Mouse (Mus musculus) megakaryocyte, embryonic 14.5 days (primary cell): Measurements from ENCODE around the gene Cerk. TPM values are rescaled to one million over a fixed set of nuclear protein-coding genes. Genes with fewer than 3 reads are reported as not detected.

Source experiments
- H3K27me3 ChIP-seq: replicated peaks from 2 replicates; pipeline ENCODE3; 2012; ENCODE audit warnings: inconsistent platforms
- H3K36me3 ChIP-seq: replicated peaks from 2 replicates; pipeline ENCODE3; 2012; ENCODE audit warnings: low read length, inconsistent platforms, mixed read lengths
- H3K4me1 ChIP-seq: 2 replicates; pipeline ENCODE4 v1.6.1; 2012; ENCODE audit warnings: inconsistent platforms
- H3K4me3 ChIP-seq: replicated peaks from 2 replicates; pipeline ENCODE3; 2012; ENCODE audit warnings: moderate library complexity, mild to moderate bottlenecking, inconsistent platforms
- H3K9me3 ChIP-seq: 2 replicates; pipeline ENCODE4 v1.6.1; 2012; ENCODE audit warnings: inconsistent platforms
- FLI1 ChIP-seq: IDR thresholded peaks from 2 replicates; pipeline ENCODE4 v1.6.1; 2012; ENCODE audit warnings: low read length, inconsistent platforms, mixed read lengths
- GATA1 ChIP-seq: IDR thresholded peaks from 3 replicates; pipeline ENCODE4 v1.6.1; 2012; ENCODE audit warnings: mixed read lengths, low read length, inconsistent platforms, borderline replicate concordance
- polyA plus RNA-seq: library from polyadenylated mRNA; stranded (reverse); fragments of >175 nt; gene quantifications from 2 replicates; pipeline ENCODE4 v1.2.3, GENCODE M21; 2012; ENCODE audit warnings: low replicate concordance; ENCODE audit not compliant: insufficient read depth

The Cerk gene
- polyA plus RNA-seq, result 52.5 and 70.1 TPM in 2 replicates

GRCm38 (mm10) chr15:86185689-86186569 lies at the start of gene Cerk:
Gene Cerk (minus strand): TSS chr15:86186141.
- no peaks in the 10 kb centered on the region for H3K9me3 ChIP-seq
- H3K36me3 ChIP-seq, result peaks cover 48% of the 10 kb centered on the region
- no peak for TF ChIP-seq FLI1
- TF ChIP-seq GATA1, result no peak
- H3K4me3 ChIP-seq, result peak within 1 kb of the TSS; percentile 97
- no peaks in the 10 kb centered on the region for H3K27me3 ChIP-seq
- peaks cover 87% of the 10 kb centered on the region for H3K4me1 ChIP-seq

- no peak for TF ChIP-seq GATA1
- no peak for TF ChIP-seq FLI1
- H3K9me3 ChIP-seq, result no peaks in the 10 kb centered on the region
- H3K36me3 ChIP-seq, result peaks cover 79% of the 10 kb centered on the region
Observed at GRCm38 (mm10) chr15:86234517-86235441, 48.8 kb upstream of the Cerk start.

GRCm38 (mm10) chr15:86234001-86234400 lies 48.1 kb upstream of the Cerk start:
- Histone ChIP-seq H3K27me3 (no peaks in the 10 kb centered on the region), H3K36me3 (peaks cover 79% of the 10 kb centered on the region)
- TF ChIP-seq GATA1, result no peak
- TF ChIP-seq FLI1, result no peak

More at GRCm38 (mm10) chr15:86234517-86235441, 48.8 kb upstream of the Cerk start:
- Histone ChIP-seq H3K4me3 (no peak overlapping the region), H3K27me3 (no peaks in the 10 kb centered on the region), H3K4me1 (peaks cover 42% of the 10 kb centered on the region)

GRCm38 (mm10) chr15:86231831-86232512 lies 46.0 kb upstream of the Cerk start:
- Histone ChIP-seq H3K36me3 (peaks cover 67% of the 10 kb centered on the region), H3K4me1 (peaks cover 63% of the 10 kb centered on the region), H3K27me3 (no peaks in the 10 kb centered on the region), H3K9me3 (no peaks in the 10 kb centered on the region), H3K4me3 (no peak overlapping the region)
- TF ChIP-seq FLI1, result no peak
- TF ChIP-seq GATA1, result no peak

More at GRCm38 (mm10) chr15:86234001-86234400, 48.1 kb upstream of the Cerk start:
- Histone ChIP-seq H3K4me1 (peaks cover 47% of the 10 kb centered on the region), H3K4me3 (no peak overlapping the region), H3K9me3 (no peaks in the 10 kb centered on the region)

- Histone ChIP-seq H3K9me3 (no peaks in the 10 kb centered on the region), H3K4me3 (no peak overlapping the region), H3K36me3 (peaks cover 60% of the 10 kb centered on the region), H3K4me1 (peaks cover 69% of the 10 kb centered on the region), H3K27me3 (no peaks in the 10 kb centered on the region)
- TF ChIP-seq GATA1 (no peak), FLI1 (no peak)
Observed at GRCm38 (mm10) chr15:86231170-86231569, 45.2 kb upstream of the Cerk start.

GRCm38 (mm10) chr15:86229623-86230022 lies 43.7 kb upstream of the Cerk start:
- TF ChIP-seq GATA1, result no peak
- TF ChIP-seq FLI1, result no peak
- H3K27me3 ChIP-seq, result no peaks in the 10 kb centered on the region
- H3K36me3 ChIP-seq, result peaks cover 56% of the 10 kb centered on the region
- peaks cover 82% of the 10 kb centered on the region for H3K4me1 ChIP-seq
- H3K4me3 ChIP-seq, result no peak overlapping the region
- H3K9me3 ChIP-seq, result no peaks in the 10 kb centered on the region

GRCm38 (mm10) chr15:86229088-86229487 lies 43.1 kb upstream of the Cerk start:
- no peaks in the 10 kb centered on the region for H3K27me3 ChIP-seq
- H3K4me3 ChIP-seq, result no peak overlapping the region
- H3K4me1 ChIP-seq, result peaks cover 82% of the 10 kb centered on the region
- TF ChIP-seq GATA1 (no peak), FLI1 (no peak)
- no peaks in the 10 kb centered on the region for H3K9me3 ChIP-seq
- peaks cover 56% of the 10 kb centered on the region for H3K36me3 ChIP-seq

- Histone ChIP-seq H3K27me3 (no peaks in the 10 kb centered on the region), H3K9me3 (no peaks in the 10 kb centered on the region), H3K4me1 (peaks cover 79% of the 10 kb centered on the region), H3K36me3 (peaks cover 51% of the 10 kb centered on the region), H3K4me3 (no peak overlapping the region)
- TF ChIP-seq GATA1, result no peak
- TF ChIP-seq FLI1, result no peak
Observed at GRCm38 (mm10) chr15:86228186-86228585, 42.2 kb upstream of the Cerk start.

- peaks cover 45% of the 10 kb centered on the region for H3K36me3 ChIP-seq
- H3K4me3 ChIP-seq, result no peak overlapping the region
- peaks cover 74% of the 10 kb centered on the region for H3K4me1 ChIP-seq
- H3K27me3 ChIP-seq, result no peaks in the 10 kb centered on the region
- H3K9me3 ChIP-seq, result no peaks in the 10 kb centered on the region
- TF ChIP-seq GATA1 (no peak), FLI1 (no peak)
Observed at GRCm38 (mm10) chr15:86226968-86227367, 41.0 kb upstream of the Cerk start.
